Mouse (Mus musculus) megakaryocyte, embryonic 14.5 days (primary cell): ENCODE measurements around the gene Cacna1d.

Source experiments
- FLI1 ChIP-seq: IDR thresholded peaks from 2 replicates; pipeline ENCODE4 v1.6.1; 2012; ENCODE audit warnings: low read length, inconsistent platforms, mixed read lengths
- GATA1 ChIP-seq: IDR thresholded peaks from 3 replicates; pipeline ENCODE4 v1.6.1; 2012; ENCODE audit warnings: mixed read lengths, low read length, inconsistent platforms, borderline replicate concordance

GRCm38 (mm10) chr14:30092021-30092420 lies 399.2 kb downstream of the Cacna1d start:
- no peak for TF ChIP-seq GATA1
- TF ChIP-seq FLI1, result no peak
